Mouse (Mus musculus): ENCODE data around the gene Vmn1r159.
"Not testable (repeated sequence)": the region's sequence is repeated elsewhere in the genome, so short reads cannot be mapped to it uniquely, and the experiment has no call there.

The Vmn1r159 gene

DNA sequence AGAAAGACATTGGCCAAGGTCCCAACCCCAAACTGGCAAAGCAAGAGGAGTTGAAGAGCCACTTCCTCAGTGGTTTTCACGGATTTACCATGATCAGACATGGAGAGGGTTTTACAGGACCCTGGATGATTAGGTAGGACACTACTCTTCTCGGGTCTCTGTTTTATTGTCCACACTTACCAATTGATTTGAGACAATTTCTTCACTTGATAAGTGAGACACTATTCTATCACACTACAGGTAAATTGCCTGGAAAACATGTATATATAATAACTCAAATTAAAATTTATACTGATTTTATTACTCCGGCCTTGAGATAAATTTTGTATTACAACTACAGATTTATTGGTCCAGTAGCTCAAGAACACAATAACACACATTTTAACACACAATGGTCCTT, at the start of gene Vmn1r159:
Gene Vmn1r159 (minus strand): TSS at position 101 of the 400 bp plus-strand sequence.
- not testable (repeated sequence) for DNase-seq (ENCODE audit: low spot score in 2 of 2)

DNA sequence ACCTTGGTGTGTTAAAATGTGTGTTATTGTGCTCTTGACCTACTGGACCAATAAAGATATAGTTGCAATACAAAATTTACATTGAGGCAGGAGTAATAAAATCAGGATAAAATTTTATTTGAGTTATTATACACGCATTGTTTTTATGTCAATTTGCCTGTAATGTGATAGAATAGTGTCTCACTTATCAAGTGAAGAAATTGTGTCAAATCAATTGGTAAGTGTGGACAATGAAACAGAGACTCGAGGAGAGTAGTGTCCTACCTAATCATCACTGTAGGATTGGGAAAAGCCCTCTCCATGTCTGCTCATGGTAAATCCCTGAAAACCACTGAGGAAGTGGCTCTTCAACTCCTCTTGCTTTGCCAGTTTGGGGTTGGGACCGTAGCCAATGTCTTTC, 27.5 kb upstream of the Vmn1r159 start, which contains the start of gene Vmn1r160:
Gene Vmn1r160 (plus strand): TSS at position 301 of the 400 bp plus-strand sequence.
- DNase-seq (ENCODE audit: low spot score in 2 of 2), result not testable (repeated sequence)

Data from urinary bladder, postnatal 4 days (tissue).